Mouse (Mus musculus) forebrain, postnatal 0 days (tissue): ENCODE results near the gene Kcnn4. TPM values are rescaled to one million over a fixed set of nuclear protein-coding genes. Genes with fewer than 3 reads are reported as not detected.

Experiments used
- ATAC-seq: fragments of 200-750 bp; cut with Nextera tagmentation; 2 replicates; pipeline ENCODE4 v1.8.0; 2017; ENCODE audit warnings: mild to moderate bottlenecking, moderate library complexity
- DNase-seq: peaks from one replicate; pipeline ENCODE4 v3.0.0-alpha.2; 2015
- H3K27ac ChIP-seq: fragments of 300-500 bp; sonication (generic); 2 replicates; pipeline ENCODE4 v1.5.1; 2014; ENCODE audit warnings: low read depth, mild to moderate bottlenecking, antibody characterized with exemption, low read length, moderate library complexity, mixed read lengths
- H3K27me3 ChIP-seq: fragments of 300-500 bp; sonication (generic); 2 replicates; pipeline ENCODE4 v1.6.1; 2014; ENCODE audit warnings: mild to moderate bottlenecking, low read length, mixed read lengths; ENCODE audit not compliant: insufficient read depth
- H3K36me3 ChIP-seq: fragments of 300-500 bp; sonication (generic); 2 replicates; pipeline ENCODE4 v1.6.1; 2014; ENCODE audit warnings: mild to moderate bottlenecking, moderate library complexity; ENCODE audit not compliant: insufficient read depth
- H3K4me1 ChIP-seq: fragments of 300-500 bp; sonication (generic); 2 replicates; pipeline ENCODE4 v1.6.1; 2014; ENCODE audit warnings: antibody characterized with exemption; ENCODE audit not compliant: insufficient read depth
- H3K4me2 ChIP-seq: fragments of 300-500 bp; sonication (generic); 2 replicates; pipeline ENCODE4 v1.6.1; 2014; ENCODE audit warnings: low read depth, mild to moderate bottlenecking, moderate library complexity
- H3K4me3 ChIP-seq: fragments of 300-500 bp; sonication (generic); 2 replicates; pipeline ENCODE4 v1.5.1; 2014; ENCODE audit warnings: low read depth, low read length, mixed read lengths
- H3K9ac ChIP-seq: fragments of 300-500 bp; sonication (generic); 2 replicates; pipeline ENCODE4 v1.6.1; 2014; ENCODE audit warnings: mild to moderate bottlenecking
- H3K9me3 ChIP-seq: fragments of 300-500 bp; sonication (generic); 2 replicates; pipeline ENCODE4 v1.6.1; 2016; ENCODE audit warnings: low read length
- CTCF ChIP-seq: sonication (generic); IDR thresholded peaks from 2 replicates; pipeline ENCODE4 v1.5.1; 2016; ENCODE audit warnings: antibody characterized with exemption, control low read depth, low read depth
- WGBS: fragments of 180-500 bp; shearing (Covaris S2); extraction: QIAGEN DNeasy Blood & Tissue Kit; methylation state at CpG from one replicate; pipeline ENCODE4 v1.1.7; 2014; 5-methylcytosine and 5-hydroxymethylcytosine counted together
- polyA plus RNA-seq: library from polyadenylated mRNA; unstranded; fragments of >200 nt; fragmentation: Nextera tagmentation; extraction: Ambion mirVana; gene quantifications from 2 replicates; pipeline ENCODE4 v1.2.1, GENCODE M21; 2015
- total RNA-seq: library from RNA; depleted of rRNA; stranded (reverse); fragments of >200 nt; gene quantifications from 2 replicates; pipeline ENCODE4 v1.2.3, GENCODE M21; 2014

The Kcnn4 gene
- total and polyA plus RNA-seq, 2 experiments from 2014 or later = 0.88 to 1.5 TPM

DNA sequence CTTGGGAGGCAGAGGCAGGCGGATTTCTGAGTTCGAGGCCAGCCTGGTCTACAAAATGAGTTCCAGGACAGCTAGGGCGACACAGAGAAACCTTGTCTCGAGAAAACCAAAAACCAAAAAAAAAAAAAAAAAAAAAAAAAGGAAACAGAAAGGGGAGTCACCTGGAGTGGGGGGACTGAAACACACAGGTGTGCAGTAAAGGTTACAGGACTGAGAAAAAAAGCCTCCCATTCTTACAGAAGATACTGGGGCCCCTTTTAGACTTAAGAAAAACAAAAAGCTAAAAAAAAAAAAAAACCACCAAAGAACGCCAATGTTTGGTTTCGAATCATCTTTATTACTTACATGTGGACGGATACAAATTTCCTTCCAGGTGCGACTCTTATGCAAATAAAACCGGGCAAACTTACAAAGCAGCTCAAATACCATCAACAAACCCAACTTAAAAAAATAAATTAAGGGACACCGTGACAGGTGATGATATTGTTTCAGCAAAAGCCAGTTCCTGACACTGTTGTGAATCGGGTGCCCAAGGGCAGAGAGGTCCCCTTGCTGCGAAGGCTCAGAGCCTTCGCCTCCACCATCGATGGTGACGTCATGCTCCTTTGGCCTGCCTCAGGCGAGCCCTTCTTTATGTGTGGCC is 12.8 kb downstream of the Kcnn4 start:
- no peaks in the 10 kb centered on the region for H3K9me3 ChIP-seq
- WGBS = 80% methylated on average over 16 of the region's 16 CpGs
- no peak overlapping the region for H3K4me2 ChIP-seq
- ATAC-seq = no peak
- no peaks in the 10 kb centered on the region for H3K27me3 ChIP-seq
- H3K9ac ChIP-seq = no peak overlapping the region
- TF ChIP-seq CTCF = no peak
- H3K36me3 ChIP-seq = no peaks in the 10 kb centered on the region
- no peak overlapping the region for H3K27ac ChIP-seq
- no peak for DNase-seq
- H3K4me1 ChIP-seq = no peaks in the 10 kb centered on the region
- no peak overlapping the region for H3K4me3 ChIP-seq

DNA sequence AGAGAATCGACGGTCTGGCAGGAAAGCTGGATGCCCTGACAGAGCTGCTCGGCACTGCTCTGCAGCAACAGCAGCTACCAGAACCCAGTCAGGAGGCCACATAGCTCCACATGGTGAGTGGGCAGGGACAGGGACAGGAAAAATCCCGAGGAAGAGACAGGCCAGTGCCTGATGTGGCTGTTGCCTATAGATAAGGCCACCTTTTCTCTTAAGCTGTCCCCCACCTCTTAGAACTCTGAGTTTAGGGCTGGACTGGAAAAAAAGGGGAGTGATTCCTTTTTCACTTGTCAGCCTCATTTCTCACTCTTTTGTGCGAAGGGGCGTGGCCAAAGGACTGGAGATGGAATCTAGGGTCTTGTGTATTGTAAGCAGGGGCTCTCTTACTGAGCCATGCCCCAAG is 14.0 kb downstream of the Kcnn4 start:
- no peak overlapping the region for H3K9ac ChIP-seq
- H3K27me3 ChIP-seq = no peaks in the 10 kb centered on the region
- WGBS = 65% methylated on average over 6 of the region's 6 CpGs
- no peak for TF ChIP-seq CTCF
- no peak for DNase-seq
- ATAC-seq = no peak
- no peak overlapping the region for H3K27ac ChIP-seq
- H3K36me3 ChIP-seq = no peaks in the 10 kb centered on the region
- no peaks in the 10 kb centered on the region for H3K9me3 ChIP-seq
- H3K4me2 ChIP-seq = no peak overlapping the region
- H3K4me3 ChIP-seq = no peak overlapping the region
- no peaks in the 10 kb centered on the region for H3K4me1 ChIP-seq

DNA sequence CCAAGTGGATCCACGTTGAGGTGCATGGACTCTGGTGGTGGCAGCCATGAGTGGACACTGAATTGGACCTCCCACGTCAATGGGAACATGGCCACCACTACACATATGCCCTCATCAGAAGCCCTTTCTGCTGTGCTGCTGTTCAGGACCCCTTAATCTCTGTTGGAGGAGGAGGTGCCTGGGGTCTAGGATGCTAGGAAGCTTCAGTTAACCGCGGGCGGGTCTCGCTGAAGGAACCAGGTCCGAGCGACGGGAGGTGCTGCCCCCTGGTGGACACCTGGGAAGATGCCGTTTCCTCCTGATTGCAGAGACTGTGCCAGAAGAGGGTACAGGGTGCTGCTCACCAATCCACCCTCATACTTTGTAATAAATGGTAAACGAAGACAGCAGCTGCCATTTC is 14.8 kb downstream of the Kcnn4 start:
- peak overlapping the region; percentile 30; the same call in 1 of the 2 replicates for H3K4me2 ChIP-seq
- no peak overlapping the region for H3K27ac ChIP-seq
- H3K9ac ChIP-seq = no peak overlapping the region
- no peaks in the 10 kb centered on the region for H3K36me3 ChIP-seq
- ATAC-seq (peak; percentile 66), DNase-seq (peak; percentile 76)
- peak; percentile 88 for TF ChIP-seq CTCF
- H3K4me1 ChIP-seq = no peaks in the 10 kb centered on the region
- WGBS = 9% methylated on average over 11 of the region's 11 CpGs
- H3K9me3 ChIP-seq = no peaks in the 10 kb centered on the region
- H3K4me3 ChIP-seq = no peak overlapping the region
- H3K27me3 ChIP-seq = no peaks in the 10 kb centered on the region

DNA sequence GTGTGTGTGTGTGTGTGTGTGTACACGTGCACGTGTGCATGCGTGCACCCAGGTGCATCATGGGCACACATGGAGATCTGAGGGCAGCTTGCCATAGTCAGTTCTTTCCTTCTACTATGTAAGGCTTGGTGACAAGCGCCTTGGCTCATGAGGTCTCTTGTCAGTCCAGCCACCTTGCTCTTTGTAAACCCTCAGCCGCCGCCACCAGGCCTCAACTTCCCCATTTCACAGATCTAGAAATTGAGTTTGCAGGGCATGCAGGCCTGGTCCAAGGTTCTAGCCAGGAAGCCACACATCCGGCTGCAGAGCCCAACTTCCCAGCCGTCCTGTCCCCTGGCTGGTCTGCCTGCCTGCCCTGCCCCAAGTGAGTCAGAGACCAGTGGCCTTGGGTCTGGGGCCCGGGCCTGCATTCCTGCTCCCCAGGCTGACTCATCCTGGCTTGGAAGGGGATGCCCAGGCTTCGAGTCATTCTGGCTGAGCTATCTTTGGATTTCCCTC is 17.0 kb downstream of the Kcnn4 start:
- no peaks in the 10 kb centered on the region for H3K36me3 ChIP-seq
- no peaks in the 10 kb centered on the region for H3K9me3 ChIP-seq
- H3K27ac ChIP-seq = no peak overlapping the region
- 85% methylated on average over 10 of the region's 10 CpGs for WGBS
- DNase-seq = no peak
- no peak overlapping the region for H3K9ac ChIP-seq
- TF ChIP-seq CTCF = no peak
- no peak for ATAC-seq
- no peaks in the 10 kb centered on the region for H3K27me3 ChIP-seq
- no peak overlapping the region for H3K4me2 ChIP-seq
- H3K4me1 ChIP-seq = no peaks in the 10 kb centered on the region
- H3K4me3 ChIP-seq = no peak overlapping the region

DNA sequence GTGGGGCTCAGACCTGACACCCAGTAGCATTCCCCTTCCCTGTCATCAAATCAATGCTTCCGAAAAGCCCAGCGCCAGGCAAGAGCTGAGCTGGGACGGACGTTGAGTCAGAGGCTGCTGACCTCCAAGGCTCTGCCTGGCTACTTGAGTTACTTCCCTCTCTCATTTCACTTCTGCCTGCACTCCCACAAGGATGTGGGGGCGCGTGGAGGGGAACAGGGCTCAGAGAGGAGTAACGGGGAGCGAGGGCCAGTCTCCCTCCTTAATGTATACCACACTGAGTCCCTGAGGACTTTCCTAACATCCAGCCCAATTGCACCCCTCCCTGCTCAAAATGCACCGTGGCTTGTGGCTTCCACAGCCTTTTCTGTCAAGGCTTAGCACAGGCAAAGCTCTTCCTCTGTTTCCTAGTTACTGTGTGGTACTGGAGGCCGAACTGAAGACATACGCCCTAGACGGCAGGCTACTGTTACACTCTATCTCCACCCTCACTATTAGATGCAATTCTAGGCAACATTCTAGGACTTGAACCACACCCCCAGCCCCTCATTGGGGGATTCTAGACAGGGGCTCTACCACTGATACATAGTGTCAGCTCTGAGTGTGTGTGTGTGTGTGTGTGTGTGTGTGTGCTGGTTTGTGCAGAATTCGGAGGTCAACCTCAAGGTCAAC is 19.6 kb downstream of the Kcnn4 start:
- no peaks in the 10 kb centered on the region for H3K9me3 ChIP-seq
- WGBS = 68% methylated on average over 13 of the region's 13 CpGs
- H3K9ac ChIP-seq = no peak overlapping the region
- DNase-seq = no peak
- no peak overlapping the region for H3K27ac ChIP-seq
- no peaks in the 10 kb centered on the region for H3K4me1 ChIP-seq
- no peak for ATAC-seq
- no peak overlapping the region for H3K4me2 ChIP-seq
- no peak for TF ChIP-seq CTCF
- H3K27me3 ChIP-seq = no peaks in the 10 kb centered on the region
- no peaks in the 10 kb centered on the region for H3K36me3 ChIP-seq
- H3K4me3 ChIP-seq = no peak overlapping the region

DNA sequence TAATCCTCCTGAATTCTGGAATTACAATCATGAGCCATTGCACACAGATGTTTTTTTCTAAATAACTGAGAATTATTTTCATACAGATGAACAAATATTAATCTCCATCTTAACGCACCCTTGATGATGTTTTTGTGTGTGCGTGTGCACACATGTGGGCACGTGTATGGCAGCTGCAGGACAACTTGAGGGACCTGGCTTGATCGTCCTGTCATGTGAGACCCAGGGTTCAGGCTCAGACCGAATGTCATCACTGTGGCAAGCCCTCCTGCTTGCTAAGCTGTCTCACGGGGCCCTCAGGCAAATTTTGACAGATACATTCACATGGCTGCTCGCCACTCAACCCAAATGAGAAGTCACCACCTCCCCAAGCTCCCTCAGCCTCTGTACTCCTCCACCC is 20.4 kb downstream of the Kcnn4 start:
- H3K9ac ChIP-seq = no peak overlapping the region
- WGBS = 72% methylated on average over 7 of the region's 7 CpGs
- DNase-seq = no peak
- H3K4me1 ChIP-seq = no peaks in the 10 kb centered on the region
- no peak overlapping the region for H3K4me3 ChIP-seq
- ATAC-seq = no peak
- H3K27me3 ChIP-seq = no peaks in the 10 kb centered on the region
- TF ChIP-seq CTCF = no peak
- H3K4me2 ChIP-seq = no peak overlapping the region
- no peak overlapping the region for H3K27ac ChIP-seq
- H3K36me3 ChIP-seq = no peaks in the 10 kb centered on the region
- H3K9me3 ChIP-seq = no peaks in the 10 kb centered on the region

DNA sequence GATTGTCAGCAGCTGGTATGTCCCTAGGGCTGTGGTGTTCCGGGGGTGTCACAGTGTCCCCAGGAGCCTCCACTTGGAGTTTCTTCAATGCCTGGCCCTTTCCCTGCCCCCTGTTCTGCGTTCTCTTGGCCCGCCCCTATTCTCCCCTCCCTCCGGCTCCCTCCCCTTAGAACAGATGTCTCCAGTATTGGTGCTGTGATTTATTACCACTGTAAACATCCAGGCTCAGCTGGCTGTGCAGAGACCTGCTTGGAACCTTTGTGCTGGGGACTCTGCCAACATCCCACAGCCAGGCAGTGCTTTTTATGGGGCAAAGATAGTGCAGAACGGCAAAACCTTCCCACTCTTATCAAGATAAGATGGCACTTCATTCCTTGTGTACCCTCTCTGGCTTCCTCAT is 21.0 kb downstream of the Kcnn4 start:
- Histone ChIP-seq H3K4me3 (no peak overlapping the region), H3K9me3 (no peaks in the 10 kb centered on the region), H3K27me3 (no peaks in the 10 kb centered on the region), H3K36me3 (no peaks in the 10 kb centered on the region), H3K4me2 (no peak overlapping the region), H3K4me1 (no peaks in the 10 kb centered on the region), H3K27ac (no peak overlapping the region), H3K9ac (no peak overlapping the region)
- TF ChIP-seq CTCF = no peak
- DNase-seq (no peak), ATAC-seq (peak; percentile 42)
- WGBS = 48% methylated on average over 5 of the region's 5 CpGs
